Mouse (Mus musculus) forebrain, embryonic 13.5 days (tissue): Measurements from ENCODE around the gene Zfp961. TPM values are rescaled to one million over a fixed set of nuclear protein-coding genes. Genes with fewer than 3 reads are reported as not detected.
A peak's percentile ranks its signal among the peaks of the same experiment; 100 is the strongest.
"Not testable (repeated sequence)": the region's sequence is repeated elsewhere in the genome, so short reads cannot be mapped to it uniquely, and the experiment has no call there.

Source experiments
- ATAC-seq: fragments of 200-750 bp; cut with Nextera tagmentation; 2 replicates; pipeline ENCODE4 v1.8.0; 2017
- H3K27ac ChIP-seq: fragments of 300-500 bp; sonication (generic); 2 replicates; pipeline ENCODE4 v1.5.1; 2015; ENCODE audit warnings: inconsistent platforms, mild to moderate bottlenecking, moderate library complexity
- H3K27me3 ChIP-seq: fragments of 300-500 bp; sonication (generic); 2 replicates; pipeline ENCODE4 v1.6.1; 2015; ENCODE audit warnings: mild to moderate bottlenecking, inconsistent platforms
- H3K36me3 ChIP-seq: fragments of 300-500 bp; sonication (generic); 2 replicates; pipeline ENCODE4 v1.6.1; 2015; ENCODE audit warnings: mild to moderate bottlenecking, inconsistent platforms; ENCODE audit not compliant: poor library complexity, severe bottlenecking
- H3K4me1 ChIP-seq: fragments of 300-500 bp; sonication (generic); 2 replicates; pipeline ENCODE4 v1.6.1; 2015; ENCODE audit warnings: inconsistent platforms
- H3K4me2 ChIP-seq: fragments of 300-500 bp; sonication (generic); 2 replicates; pipeline ENCODE4 v1.6.1; 2015; ENCODE audit warnings: inconsistent platforms, mild to moderate bottlenecking, moderate library complexity
- H3K4me3 ChIP-seq: fragments of 300-500 bp; sonication (generic); 2 replicates; pipeline ENCODE4 v1.5.1; 2015; ENCODE audit warnings: mild to moderate bottlenecking, inconsistent platforms
- H3K9ac ChIP-seq: fragments of 300-500 bp; sonication (generic); 2 replicates; pipeline ENCODE4 v1.6.1; 2015; ENCODE audit warnings: mild to moderate bottlenecking, inconsistent platforms
- H3K9me3 ChIP-seq: fragments of 300-500 bp; sonication (generic); replicated peaks from 2 replicates; pipeline ENCODE4 v1.6.1; 2016; ENCODE audit warnings: inconsistent platforms
- WGBS: fragments of 180-500 bp; shearing (Covaris S2); methylation state at CpG from one replicate; pipeline ENCODE4 v1.1.7; 2015; 5-methylcytosine and 5-hydroxymethylcytosine counted together
- polyA plus RNA-seq: library from polyadenylated mRNA; unstranded; fragments of >200 nt; fragmentation: Nextera tagmentation; extraction: Ambion mirVana; gene quantifications from 2 replicates; pipeline ENCODE4 v1.2.1, GENCODE M21; 2015

Gene Zfp961
- 23.3 and 24.0 TPM in 2 replicates for polyA plus RNA-seq

DNA sequence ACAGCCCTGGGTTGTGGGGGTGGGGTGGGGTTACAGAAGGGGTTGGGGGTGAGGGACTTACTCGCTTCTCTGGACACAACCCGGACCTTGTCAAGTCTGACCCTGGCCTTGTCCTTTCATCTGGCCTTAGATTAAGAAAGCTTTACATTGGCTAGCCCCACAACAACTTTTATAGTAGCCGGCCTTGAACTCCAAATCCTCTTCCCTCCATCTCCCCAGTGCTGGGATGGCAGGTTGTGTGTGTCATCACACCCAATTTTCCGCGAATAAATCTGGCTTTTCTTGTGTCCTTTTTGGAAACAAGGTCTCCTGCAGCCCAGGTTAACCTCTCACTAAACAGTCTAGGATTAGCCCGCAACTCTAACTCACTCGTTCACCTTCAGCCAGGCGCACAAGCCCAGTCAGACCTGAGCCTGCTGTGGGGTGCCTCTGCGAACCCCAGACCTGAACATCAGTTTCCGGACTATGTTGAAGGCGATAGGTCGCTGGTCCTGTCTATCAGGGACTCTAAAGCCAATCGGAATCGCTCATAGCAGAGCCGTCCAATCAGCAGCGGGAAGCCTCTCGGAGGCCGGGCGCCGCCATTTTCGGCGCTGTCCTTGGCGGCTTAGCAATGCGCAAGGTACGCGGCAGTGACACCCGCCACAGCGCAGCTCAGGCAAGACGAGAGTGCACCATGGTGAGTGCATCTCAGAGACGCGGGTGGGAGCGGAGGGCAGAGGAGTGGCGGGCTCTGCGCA lies at the start of gene Zfp961:
Zfp961 (plus strand) TSS at position 557 of the 740 bp plus-strand sequence.
- peaks cover 10% of the 10 kb centered on the region for H3K9me3 ChIP-seq
- WGBS: 3% methylated on average over 34 of the region's 34 CpGs
- peak within 1 kb of the TSS; percentile 67 for H3K4me2 ChIP-seq
- H3K27ac ChIP-seq: peak within 1 kb of the TSS; percentile 76
- H3K27me3 ChIP-seq: no peaks in the 10 kb centered on the region
- H3K4me1 ChIP-seq: peaks cover 16% of the 10 kb centered on the region
- peak within 1 kb of the TSS; percentile 82 for H3K9ac ChIP-seq
- H3K4me3 ChIP-seq: peak within 1 kb of the TSS; percentile 73
- peak; percentile 100 for ATAC-seq
- H3K36me3 ChIP-seq: peaks cover 20% of the 10 kb centered on the region

DNA sequence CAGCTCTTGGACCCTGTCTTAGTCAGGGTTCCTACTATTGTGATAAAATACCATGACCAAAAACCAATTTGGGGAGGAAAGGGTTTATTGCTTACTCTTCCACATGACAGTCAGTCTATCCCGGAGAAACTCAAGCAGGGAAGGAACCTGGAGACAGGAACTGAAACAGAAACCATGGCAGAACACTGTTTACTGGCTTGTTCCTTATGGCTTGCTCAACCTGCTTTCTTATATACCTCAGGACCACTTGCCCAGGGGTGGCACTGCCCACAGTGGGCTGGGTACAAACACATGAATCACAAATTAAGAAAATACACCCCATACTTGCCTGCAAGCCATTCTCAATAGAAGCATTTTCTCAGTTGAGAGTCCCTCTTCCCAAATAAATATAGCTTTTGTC lies 47.8 kb upstream of the Zfp961 start:
- not testable (repeated sequence) for H3K9ac ChIP-seq, H3K36me3 ChIP-seq, H3K4me1 ChIP-seq, H3K4me2 ChIP-seq, H3K9me3 ChIP-seq, ATAC-seq, H3K27me3 ChIP-seq, H3K27ac ChIP-seq, H3K4me3 ChIP-seq
- 72% methylated on average over 1 of the region's 1 CpGs for WGBS

DNA sequence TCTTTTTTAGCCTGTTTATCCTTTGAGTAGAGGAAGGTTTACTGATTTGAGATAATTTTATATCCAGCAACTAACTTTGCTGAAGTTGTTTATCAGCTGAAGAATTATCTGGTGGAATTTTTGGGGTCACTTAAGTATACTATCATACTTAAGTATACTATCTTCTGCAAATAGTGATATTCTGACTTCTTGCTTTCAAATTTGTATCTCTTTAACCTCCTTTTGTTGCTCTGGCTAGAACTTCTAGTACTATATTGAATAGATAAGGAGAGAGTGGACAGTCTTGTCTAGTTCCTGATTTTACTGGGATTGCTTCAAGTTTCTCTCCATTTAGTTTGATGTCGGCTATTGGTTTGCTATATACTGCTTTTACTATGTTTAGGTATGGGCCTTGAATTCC lies 44.0 kb upstream of the Zfp961 start:
- Histone ChIP-seq H3K4me2 (no peak overlapping the region), H3K9ac (no peak overlapping the region), H3K4me1 (0 out of 2 replicates have a peak, but pooled peaks cover 5% of the 10 kb centered on the region), H3K27ac (no peak overlapping the region), H3K4me3 (no peak overlapping the region), H3K36me3 (no peaks in the 10 kb centered on the region), H3K27me3 (no peaks in the 10 kb centered on the region), H3K9me3 (no peaks in the 10 kb centered on the region; the same call in 1 of the 2 replicates)
- WGBS: 100% methylated on average over 1 of the region's 1 CpGs
- ATAC-seq: no peak

DNA sequence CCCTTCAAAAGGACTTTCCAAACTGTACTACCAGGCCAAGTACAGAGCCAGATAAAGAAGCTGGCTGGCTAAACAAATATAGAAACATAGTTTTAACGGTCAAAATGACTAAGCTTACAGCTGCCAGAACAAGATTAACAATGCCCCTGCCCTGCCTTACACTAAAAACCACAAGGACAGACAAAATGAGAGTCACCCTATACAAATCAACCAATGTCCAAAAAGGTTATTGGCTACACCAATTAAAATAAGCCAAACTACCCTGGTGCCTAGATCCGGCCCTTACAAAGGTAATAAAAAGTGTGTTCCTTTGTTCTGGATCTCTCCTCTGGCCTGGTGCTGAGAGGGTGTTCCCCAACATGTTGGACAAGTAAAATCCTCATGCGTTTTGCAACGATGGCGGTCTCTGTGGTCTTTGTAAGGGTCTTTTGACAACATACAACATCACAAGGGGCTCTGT lies 43.0 kb upstream of the Zfp961 start:
- Histone ChIP-seq H3K27me3 (no peaks in the 10 kb centered on the region), H3K9ac (no peak overlapping the region), H3K9me3 (no peaks in the 10 kb centered on the region; the same call in 1 of the 2 replicates), H3K4me3 (peak overlapping the region; percentile 59), H3K4me2 (peak overlapping the region; percentile 63), H3K36me3 (no peaks in the 10 kb centered on the region), H3K27ac (peak overlapping the region; percentile 97), H3K4me1 (0 out of 2 replicates have a peak, but pooled peaks cover 5% of the 10 kb centered on the region)
- WGBS: 95% methylated on average over 5 of the region's 5 CpGs
- ATAC-seq: no peak

DNA sequence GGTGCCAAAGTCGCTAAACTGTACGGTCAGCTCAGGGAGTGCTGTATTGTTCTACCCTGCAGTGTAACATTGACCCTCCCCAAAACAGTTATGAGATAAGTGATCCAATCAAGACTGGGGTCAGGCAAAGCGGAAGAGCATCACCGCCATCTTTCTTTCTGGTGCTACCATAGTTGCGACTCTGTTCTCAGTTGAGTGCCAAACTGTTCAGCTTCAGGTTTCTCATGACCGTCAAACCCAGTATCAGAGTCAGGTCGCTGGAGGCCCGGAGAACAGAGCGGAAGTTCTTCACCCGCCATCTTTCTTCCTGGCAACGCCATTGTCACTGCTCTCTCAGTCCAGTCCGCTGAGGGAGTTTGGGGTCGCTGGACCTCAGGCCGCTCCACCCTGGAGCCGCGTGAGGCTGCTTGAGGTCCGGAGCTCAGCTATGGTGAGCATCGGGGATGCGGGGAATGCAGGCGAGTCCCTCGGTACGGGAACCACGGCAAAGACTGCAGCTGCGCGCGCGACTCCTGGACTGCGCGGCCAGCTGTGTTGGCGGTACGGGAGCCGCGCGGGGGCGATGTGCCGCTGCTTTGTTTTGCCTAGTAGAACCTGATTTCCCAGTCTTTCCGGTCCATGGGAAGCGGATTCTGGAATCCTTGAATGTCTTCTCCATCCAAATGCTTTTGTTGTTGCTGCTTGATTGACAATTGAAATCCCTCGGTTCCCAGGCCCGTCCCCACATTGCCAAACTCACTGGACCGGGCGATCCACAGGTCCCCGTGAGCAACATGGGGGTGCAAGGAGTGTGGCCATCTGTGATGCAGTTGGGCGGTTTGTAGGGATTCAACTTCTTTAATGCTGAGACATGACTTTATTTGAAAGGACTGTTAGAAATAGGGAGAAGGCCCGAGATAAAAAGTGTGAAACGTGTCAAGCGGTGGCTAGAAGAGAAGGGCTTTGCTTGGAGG lies 42.3 kb upstream of the Zfp961 start, which contains the start of the genes Zfp882 and Zfp617:
Zfp882 (plus strand) TSS at position 300 of the 953 bp plus-strand sequence.
Zfp617 (plus strand) TSS at position 327 of the 953 bp plus-strand sequence.
- ATAC-seq: peak; percentile 97
- Histone ChIP-seq H3K27ac (peak within 1 kb of the TSS; percentile 97), H3K9ac (peak within 1 kb of the TSS; percentile 79), H3K27me3 (no peaks in the 10 kb centered on the region), H3K4me1 (0 out of 2 replicates have a peak, but pooled peaks cover 5% of the 10 kb centered on the region), H3K4me2 (peak within 1 kb of the TSS; percentile 63), H3K4me3 (peak within 1 kb of the TSS; percentile 59), H3K36me3 (peaks cover 3% of the 10 kb centered on the region), H3K9me3 (no peaks in the 10 kb centered on the region; the same call in 1 of the 2 replicates)
- 4% methylated on average over 47 of the region's 47 CpGs for WGBS

DNA sequence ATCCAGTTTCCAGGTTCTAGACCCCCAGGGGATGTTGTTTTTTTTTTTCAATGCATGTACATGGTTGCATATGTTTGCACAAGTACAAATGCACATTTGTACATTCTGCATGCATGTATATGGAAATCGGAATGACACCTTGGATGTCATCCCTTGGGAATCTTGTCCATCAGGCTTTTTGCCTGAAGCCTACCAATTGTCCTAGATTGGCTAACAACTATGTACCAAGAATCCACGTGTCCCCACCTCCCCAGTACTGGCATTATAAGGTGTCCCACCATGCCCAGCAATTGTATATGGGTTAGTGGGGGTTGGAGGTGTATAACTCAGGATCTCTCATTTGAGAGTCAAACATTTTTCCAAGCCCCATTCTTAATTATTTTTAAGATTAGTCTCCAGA lies 38.6 kb upstream of the Zfp961 start:
- no peak overlapping the region for H3K9ac ChIP-seq
- H3K4me2 ChIP-seq: no peak overlapping the region
- H3K4me3 ChIP-seq: no peak overlapping the region
- no peaks in the 10 kb centered on the region; the same call in 1 of the 2 replicates for H3K9me3 ChIP-seq
- no peak for ATAC-seq
- no peak overlapping the region for H3K27ac ChIP-seq
- WGBS: 87% methylated on average over 2 of the region's 2 CpGs
- H3K27me3 ChIP-seq: no peaks in the 10 kb centered on the region
- H3K36me3 ChIP-seq: peaks cover 37% of the 10 kb centered on the region
- H3K4me1 ChIP-seq: 0 out of 2 replicates have a peak, but pooled peaks cover 5% of the 10 kb centered on the region

DNA sequence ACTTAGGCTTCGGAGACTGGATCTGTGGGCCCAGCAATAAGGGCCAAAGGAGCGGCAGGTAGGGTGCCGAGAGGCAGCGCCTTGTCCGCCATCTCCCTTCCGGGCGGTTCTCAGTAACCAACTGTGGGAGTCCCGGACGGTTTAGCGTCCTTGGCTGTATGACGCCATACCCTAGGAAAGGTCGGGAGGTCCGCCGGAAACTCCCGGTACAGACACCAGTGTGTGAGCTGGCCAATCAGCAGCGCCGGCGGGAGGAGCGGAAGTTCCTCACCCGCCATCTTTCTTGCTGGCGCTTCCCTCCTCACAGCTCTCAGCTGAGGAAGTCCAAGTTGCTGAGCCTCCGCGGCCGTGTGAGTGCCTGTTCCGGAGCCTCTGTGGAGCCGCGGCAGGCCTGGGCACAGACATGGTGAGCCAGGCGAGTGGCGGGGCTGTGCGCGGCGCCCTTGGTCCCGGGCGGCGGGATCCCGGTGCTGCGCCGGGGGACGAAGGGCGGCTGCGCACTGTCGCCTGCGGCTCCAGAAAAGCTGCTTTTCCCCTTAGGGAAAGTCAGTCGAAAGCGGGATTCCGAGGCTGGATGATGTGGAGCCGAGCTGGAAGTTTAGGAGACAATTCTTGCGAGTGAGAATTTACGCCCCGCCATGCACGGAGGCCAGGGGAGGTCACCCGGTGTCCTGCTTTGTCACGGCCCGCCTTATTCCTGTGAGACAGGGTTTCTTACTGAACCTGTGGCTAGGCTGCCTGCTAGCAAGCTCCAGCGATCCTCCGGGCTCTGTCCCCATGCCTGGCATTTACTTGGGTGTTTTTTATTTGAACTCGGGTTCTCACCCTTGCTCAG lies 28.1 kb upstream of the Zfp961 start:
- H3K4me3 ChIP-seq: peak overlapping the region; percentile 70
- WGBS: under 1% methylated on average over 57 of the region's 57 CpGs

DNA sequence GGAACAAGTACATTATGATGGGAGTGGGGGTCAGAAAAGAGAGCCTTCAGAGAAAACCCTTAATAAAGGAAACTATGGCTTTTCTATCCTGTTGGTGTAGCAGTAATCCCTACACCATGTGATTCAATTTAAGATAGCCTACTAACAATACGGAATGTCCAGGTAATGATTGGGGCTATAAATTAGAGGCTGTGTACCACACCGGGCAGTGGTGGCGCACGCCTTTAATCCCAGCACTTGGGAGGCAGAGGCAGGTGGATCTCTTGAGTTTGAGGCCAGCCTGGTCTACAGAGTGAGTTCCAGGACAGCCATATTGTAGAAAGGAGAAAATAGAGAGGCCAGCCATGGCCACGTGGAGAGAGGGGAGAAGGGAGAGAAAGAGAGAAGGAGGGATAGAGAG lies 25.0 kb upstream of the Zfp961 start:
- Histone ChIP-seq H3K36me3 (peaks cover 24% of the 10 kb centered on the region), H3K27me3 (no peaks in the 10 kb centered on the region), H3K9me3 (no peaks in the 10 kb centered on the region), H3K4me3 (no peak overlapping the region), H3K4me1 (peaks cover 12% of the 10 kb centered on the region), H3K27ac (no peak overlapping the region), H3K4me2 (no peak overlapping the region), H3K9ac (no peak overlapping the region)
- WGBS: 97% methylated on average over 5 of the region's 5 CpGs
- no peak for ATAC-seq

More for the DNA sequence above, 28.1 kb upstream of the Zfp961 start:
- Histone ChIP-seq H3K4me2 (peak overlapping the region; percentile 75), H3K27me3 (no peaks in the 10 kb centered on the region), H3K4me1 (peaks cover 12% of the 10 kb centered on the region), H3K9ac (peak overlapping the region; percentile 84), H3K9me3 (no peaks in the 10 kb centered on the region), H3K36me3 (peaks cover 9% of the 10 kb centered on the region; the same call in 1 of the 2 replicates), H3K27ac (peak overlapping the region; percentile 98)
- peak; percentile 99 for ATAC-seq

DNA sequence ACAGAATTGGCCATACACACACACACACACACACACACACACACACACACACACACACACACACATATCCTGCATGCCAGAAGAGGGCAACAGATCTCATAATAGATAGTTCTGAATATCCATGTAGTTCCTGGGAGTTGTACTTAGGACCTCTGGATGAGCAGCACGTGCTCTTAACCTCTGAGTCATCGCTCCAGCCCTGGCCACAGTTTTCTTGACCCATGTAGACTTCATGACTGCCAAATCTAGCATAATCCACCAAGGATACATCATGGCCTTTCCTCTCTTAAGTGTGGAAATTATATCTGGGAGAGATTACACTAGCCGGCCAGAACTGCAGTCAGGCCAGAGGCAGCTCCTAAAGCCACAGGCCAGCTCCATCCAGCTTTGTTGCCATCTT lies 24.3 kb upstream of the Zfp961 start:
- Histone ChIP-seq H3K9ac (no peak overlapping the region), H3K9me3 (no peaks in the 10 kb centered on the region), H3K27me3 (no peaks in the 10 kb centered on the region), H3K4me1 (peaks cover 12% of the 10 kb centered on the region), H3K36me3 (peaks cover 32% of the 10 kb centered on the region), H3K4me3 (no peak overlapping the region), H3K4me2 (no peak overlapping the region), H3K27ac (no peak overlapping the region)
- ATAC-seq: no peak
- WGBS: 94% methylated on average over 3 of the region's 3 CpGs

DNA sequence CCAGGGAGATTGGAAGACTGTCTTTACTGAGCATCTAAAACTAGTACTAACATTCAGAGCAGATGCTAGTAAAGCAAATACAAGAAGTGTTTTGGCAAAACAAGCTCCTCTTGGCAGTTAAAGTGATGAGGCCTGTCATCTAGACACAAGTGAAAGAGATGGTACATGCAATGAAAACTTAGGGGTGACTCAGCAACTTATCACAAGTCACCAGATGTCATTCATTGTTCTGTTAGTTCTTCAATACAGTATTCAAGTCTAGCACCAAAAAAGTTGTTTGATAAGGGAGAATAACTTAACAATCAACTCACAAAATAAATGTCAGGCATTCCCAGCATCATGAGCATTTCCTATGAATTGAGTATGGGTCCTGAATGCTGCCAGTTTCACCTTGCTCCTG lies 23.1 kb upstream of the Zfp961 start:
- H3K27ac ChIP-seq: no peak overlapping the region

DNA sequence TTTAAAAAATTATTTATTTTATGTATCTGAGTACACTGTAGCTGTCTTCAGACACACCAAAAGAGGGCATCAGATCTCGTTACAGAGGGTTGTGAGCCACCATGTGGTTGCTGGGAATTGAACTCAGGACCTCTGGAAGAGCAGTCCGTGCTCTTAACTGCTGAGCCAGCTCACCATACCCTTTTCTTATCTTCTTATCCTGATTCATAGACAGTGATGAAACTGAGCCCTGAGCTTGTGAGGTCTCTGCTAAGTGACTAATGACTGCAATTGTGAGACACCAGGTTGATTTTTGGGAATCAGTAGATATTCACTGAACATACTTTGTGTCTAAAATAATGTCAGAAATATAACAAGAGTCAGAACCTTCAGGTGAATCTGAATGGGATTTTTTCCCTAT lies 12.8 kb upstream of the Zfp961 start:
- H3K4me3 ChIP-seq, H3K27ac ChIP-seq, H3K9ac ChIP-seq, H3K4me1 ChIP-seq, H3K4me2 ChIP-seq, H3K9me3 ChIP-seq, ATAC-seq, H3K27me3 ChIP-seq: not testable (repeated sequence)
- peaks cover 13% of the 10 kb centered on the region for H3K36me3 ChIP-seq
- 86% methylated on average over 2 of the region's 2 CpGs for WGBS

More for the DNA sequence above, 23.1 kb upstream of the Zfp961 start:
- H3K9me3 ChIP-seq: no peaks in the 10 kb centered on the region
- no peak overlapping the region for H3K9ac ChIP-seq
- no peak overlapping the region for H3K4me3 ChIP-seq
- peaks cover 36% of the 10 kb centered on the region for H3K36me3 ChIP-seq
- H3K4me2 ChIP-seq: no peak overlapping the region
- no peaks in the 10 kb centered on the region for H3K27me3 ChIP-seq
- H3K4me1 ChIP-seq: peaks cover 12% of the 10 kb centered on the region
- ATAC-seq: no peak
